Mouse (Mus musculus) G1E (cell line): ENCODE results near the gene Slc15a1.
A peak's percentile ranks its signal among the peaks of the same experiment; 100 is the strongest.

Experiments
- CTCF ChIP-seq: IDR thresholded peaks from 2 replicates; pipeline ENCODE4 v1.5.1; 2012; ENCODE audit warnings: low read depth, low read length, inconsistent platforms, mixed read lengths
- GATA1 ChIP-seq: IDR thresholded peaks from 2 replicates; pipeline ENCODE4 v1.6.1; 2012; ENCODE audit warnings: borderline replicate concordance, low read length, inconsistent platforms, mixed read lengths
- GATA2 ChIP-seq: IDR thresholded peaks from 2 replicates; pipeline ENCODE4 v1.6.1; 2012; ENCODE audit warnings: low read depth, low read length, inconsistent platforms, borderline replicate concordance
- POLR2AphosphoS5 ChIP-seq: IDR thresholded peaks from 2 replicates; pipeline ENCODE4 v1.6.1; 2012; ENCODE audit warnings: low read depth, low read length, inconsistent platforms; ENCODE audit not compliant: insufficient replicate concordance
- TAL1 ChIP-seq: conservative IDR thresholded peaks from 2 replicates; pipeline ENCODE4 v1.6.1; 2012; ENCODE audit warnings: low read depth, low read length, inconsistent platforms, mixed read lengths

DNA sequence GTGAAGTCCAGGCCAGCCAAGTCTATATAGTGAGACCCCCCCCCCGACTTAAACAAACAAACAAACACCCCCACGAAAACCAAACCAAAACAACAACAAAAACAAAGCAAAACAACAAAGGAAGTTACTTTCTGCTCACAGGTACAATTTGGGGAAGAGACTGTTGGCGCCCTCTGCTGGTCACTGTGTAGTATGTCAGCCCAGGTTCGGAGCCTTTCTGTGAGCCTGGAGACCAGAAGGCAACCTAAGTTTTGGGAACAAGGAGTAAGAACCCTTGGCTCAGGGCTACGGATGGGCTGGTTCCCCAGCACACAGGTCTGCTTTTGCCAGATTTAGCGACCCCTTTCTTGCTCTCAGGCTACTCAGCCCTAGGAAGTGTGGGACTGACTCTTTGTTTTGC is 49.5 kb downstream of the Slc15a1 start:
- TF ChIP-seq CTCF (peak; percentile 96), GATA1 (no peak), POLR2AphosphoS5 (no peak), TAL1 (no peak), GATA2 (no peak)
